Mouse (Mus musculus) frontal cortex, adult (tissue): ENCODE measurements around the gene Birc6.
"Not testable (repeated sequence)": the region's sequence is repeated elsewhere in the genome, so short reads cannot be mapped to it uniquely, and the experiment has no call there.

Experiments
- ATAC-seq: cut with Nextera tagmentation; 2 replicates; pipeline ENCODE4 v1.9.2; 2017; ENCODE audit warnings: mild to moderate bottlenecking, moderate library complexity, mixed read lengths; ENCODE audit not compliant: low TSS enrichment

Gene Birc6

GRCm38 (mm10) chr17:74564151-74564550 lies 36.1 kb downstream of the Birc6 start:
- no peak for ATAC-seq

DNA sequence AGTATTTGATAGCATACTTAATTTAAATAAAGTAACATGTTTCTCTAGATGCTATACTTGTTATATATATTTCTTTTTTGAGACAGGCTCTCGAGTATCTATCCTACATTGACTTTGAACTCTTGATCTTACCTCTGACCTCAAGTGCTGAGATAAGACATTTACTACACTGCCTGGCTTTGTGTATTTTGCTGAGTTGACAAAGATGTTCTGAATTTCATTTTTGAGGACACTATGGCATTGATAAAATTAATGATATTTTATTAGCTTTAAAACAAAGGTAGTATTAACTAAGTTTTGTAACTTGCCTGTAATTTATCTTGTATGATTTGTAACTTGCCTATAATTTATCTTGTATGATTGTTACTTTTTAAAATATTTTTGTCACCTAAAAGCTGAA lies 41.1 kb downstream of the Birc6 start:
- ATAC-seq: no peak

GRCm38 (mm10) chr17:74570585-74570984 lies 42.5 kb downstream of the Birc6 start:
- no peak for ATAC-seq

DNA sequence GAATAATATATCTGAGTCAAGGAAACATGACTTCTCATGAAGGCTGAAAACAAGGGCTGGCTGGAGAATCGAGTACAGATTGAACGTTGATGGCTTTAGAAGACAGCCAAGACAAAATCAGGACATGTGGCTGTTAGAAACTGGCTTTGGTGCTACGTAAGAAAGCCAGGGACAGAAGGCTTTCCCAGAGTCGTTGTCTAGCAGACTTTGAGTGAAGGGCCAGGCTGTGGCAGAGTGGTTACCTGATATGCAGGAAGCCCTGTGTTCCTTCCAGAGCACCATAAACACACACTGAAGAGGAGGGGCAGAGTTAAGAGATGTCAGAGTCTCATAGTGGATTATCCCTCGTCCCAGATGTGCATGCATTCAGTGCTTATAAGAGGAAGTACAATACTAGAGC lies 49.1 kb downstream of the Birc6 start:
- no peak for ATAC-seq

DNA sequence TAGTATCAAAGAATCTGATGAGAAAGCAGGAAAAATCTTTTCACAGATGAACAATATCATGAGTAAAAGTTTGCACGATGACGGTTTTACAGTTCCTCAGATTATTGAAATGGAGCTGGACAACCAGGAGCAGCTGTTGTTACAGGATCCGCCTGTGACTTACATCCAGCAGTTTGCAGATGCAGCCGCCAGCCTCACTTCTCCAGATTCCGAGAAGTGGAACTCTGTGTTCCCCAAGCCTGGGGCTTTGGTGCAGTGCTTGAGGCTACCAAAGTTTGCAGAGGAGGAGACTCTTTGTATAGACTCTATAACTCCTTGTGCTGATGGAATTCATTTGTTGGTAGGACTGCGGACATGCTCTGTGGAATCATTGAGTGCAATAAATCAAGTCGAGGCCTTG lies 51.5 kb downstream of the Birc6 start:
- ATAC-seq: peak; percentile 24; the same call in 1 of the 2 replicates

DNA sequence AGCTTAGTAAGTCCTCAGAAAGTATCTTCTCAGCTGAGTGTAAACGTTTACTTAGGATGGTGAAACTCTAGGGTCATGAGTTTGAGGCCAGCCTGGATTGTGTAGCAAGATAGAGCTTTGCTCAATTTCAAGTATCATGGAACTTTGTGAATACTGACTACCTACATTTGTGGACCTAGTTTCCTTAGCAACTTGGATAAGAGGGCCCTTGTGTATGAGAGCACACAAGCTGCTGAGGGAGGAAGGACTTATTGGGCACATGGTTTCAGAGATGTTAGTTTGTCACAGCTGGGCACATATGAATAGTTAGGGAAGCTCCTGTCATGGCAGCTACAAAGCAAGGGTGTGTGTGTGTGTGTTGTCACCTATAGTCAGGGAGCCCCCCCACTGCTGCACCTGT lies 52.6 kb downstream of the Birc6 start:
- ATAC-seq: no peak

DNA sequence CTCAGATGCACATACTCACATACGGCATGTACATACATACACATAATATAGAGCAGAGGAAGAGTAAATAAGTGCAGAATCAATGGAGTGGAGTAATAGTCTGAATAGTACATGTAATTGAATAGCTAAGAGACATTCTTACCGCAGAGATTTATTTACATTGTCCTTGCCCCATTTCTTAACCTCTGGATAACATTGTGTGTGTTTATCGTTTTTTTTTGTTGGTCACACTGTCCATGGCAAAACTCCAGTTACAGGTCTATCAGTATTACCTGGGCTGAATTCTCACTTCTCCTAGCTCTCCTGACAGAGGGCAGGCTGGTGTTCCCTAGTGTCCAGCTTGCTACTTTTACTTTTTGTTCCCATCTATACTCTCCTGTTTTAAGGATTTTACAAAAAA lies 58.7 kb downstream of the Birc6 start:
- no peak for ATAC-seq

- ATAC-seq: no peak
Observed at GRCm38 (mm10) chr17:74598908-74599307, 70.8 kb downstream of the Birc6 start.

GRCm38 (mm10) chr17:74599396-74599795 lies 71.3 kb downstream of the Birc6 start:
- no peak for ATAC-seq

- no peak for ATAC-seq
Observed at GRCm38 (mm10) chr17:74601201-74601600, 73.1 kb downstream of the Birc6 start.

DNA sequence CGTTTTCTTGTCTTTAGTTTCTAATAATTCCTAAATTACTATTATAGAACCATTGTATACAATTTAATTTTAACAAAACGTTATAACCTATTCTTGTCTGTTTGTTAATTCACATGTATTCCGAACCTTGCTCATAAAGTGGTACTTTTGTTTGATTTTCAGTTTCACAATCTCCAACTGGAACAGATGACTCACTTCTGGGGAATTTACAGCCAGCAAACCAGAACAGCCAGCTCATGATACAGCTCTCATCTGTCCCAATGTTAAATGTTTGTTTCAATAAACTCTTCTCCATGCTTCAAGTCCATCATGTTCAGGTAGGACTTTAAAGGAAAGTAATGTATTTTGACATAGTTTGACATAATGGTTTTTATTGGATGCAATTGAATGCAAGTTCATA lies 102.7 kb downstream of the Birc6 start:
- ATAC-seq: peak; percentile 81; the same call in 1 of the 2 replicates

DNA sequence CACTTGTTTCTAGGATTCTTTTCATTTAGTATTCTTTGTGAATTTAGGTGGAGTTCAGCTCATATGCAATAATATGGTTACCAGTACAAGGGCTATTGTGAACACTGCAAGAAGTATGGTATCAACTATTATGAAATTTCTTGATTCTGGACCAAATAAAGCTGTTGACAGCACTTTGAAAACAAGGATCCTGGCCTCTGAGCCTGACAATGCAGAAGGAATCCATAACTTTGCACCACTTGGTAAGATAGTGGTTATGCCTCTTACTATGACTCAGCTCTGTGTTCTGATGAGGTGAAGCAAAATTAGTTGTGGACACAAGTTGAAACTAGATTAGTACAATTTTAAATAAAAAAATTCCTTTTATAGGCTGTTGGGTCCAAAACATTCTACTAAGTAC lies 114.3 kb downstream of the Birc6 start:
- ATAC-seq: no peak

- ATAC-seq: no peak
Observed at GRCm38 (mm10) chr17:74658362-74658761, 130.3 kb downstream of the Birc6 start.

DNA sequence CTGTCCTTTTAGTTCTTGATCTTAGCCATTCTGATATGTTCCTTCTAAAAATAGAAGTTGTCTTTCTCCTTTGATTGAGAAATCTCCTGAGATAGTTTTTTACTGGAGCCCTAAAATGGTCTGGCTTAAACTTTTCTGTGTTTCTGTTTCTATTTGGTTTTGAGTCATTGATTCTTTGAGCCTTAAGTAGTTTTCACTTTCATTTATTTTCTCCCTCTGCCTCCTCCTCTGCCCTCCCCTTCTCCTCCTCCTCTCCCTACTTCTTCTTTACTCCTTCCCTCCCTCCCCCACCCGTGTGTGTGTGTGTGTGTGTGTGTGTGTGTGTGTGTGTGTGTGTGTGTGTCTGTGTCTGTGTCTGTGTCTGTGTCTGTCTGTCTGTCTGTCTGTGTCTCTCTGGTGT lies 139.9 kb downstream of the Birc6 start:
- ATAC-seq: no peak

DNA sequence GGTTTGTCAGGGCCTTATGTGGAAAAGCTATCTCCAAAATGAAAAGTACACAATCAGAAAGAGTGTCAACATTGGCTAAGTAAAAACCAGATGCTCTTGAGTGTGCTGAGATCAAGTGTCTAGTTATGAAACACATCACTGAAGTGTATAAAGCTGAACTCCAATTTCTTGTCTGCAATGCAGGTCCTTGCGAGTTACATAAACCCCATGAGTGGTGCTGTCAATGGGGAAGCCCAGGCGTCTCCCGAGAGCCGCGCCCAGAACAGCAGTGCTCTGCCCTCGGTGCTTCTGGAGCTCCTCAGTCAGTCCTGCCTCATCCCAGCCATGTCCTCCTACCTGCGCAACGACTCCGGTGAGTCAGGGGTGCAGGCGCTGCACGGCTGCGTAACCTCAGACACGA lies 141.9 kb downstream of the Birc6 start:
- 0 out of 2 replicates have a peak, but pooled peaks have one; percentile 28 for ATAC-seq

- 0 out of 2 replicates have a peak, but pooled peaks have one; percentile 28 for ATAC-seq
Observed at GRCm38 (mm10) chr17:74672446-74672845, 144.4 kb downstream of the Birc6 start.

GRCm38 (mm10) chr17:74673251-74673650 lies 145.2 kb downstream of the Birc6 start:
- no peak for ATAC-seq

DNA sequence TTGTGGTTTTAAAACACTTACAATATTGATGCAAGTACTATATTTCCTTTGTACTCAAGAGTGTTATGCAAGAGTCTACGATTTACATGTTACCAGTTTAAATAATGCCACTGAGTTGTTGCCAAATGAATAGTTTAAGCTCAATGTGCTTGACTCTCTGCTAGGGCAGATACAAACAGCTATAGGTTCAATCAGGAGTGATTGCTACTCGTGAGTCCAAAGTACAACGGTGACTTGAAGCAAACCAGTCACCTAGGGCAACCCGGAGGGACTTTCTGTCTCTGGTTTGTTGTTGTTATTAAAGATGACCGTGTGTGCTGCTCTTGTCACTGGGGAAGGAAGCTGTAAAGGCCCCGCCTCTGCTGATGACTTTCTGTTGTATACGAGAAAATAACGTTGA lies 150.0 kb downstream of the Birc6 start:
- ATAC-seq: no peak

GRCm38 (mm10) chr17:74684927-74685326 lies 156.8 kb downstream of the Birc6 start:
- ATAC-seq: no peak

DNA sequence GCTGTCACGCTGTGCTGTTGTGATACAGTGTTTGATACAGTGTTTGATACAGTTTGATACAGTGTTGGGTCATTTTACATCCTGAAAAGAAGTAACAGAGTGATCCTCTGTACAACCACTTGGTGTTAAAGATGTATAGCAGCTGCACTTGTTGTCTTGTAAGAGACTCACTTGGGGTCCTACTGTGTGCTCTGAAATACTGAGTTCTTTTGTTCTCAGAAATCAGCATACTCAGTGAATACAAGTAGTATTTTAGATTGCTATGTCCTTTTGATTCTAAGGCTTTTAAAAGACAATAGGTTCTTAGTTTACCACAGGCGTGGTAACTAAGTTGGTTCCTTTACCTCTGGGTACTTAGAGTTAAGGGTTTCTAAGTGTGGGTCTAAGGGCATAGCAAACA lies 160.5 kb downstream of the Birc6 start:
- no peak for ATAC-seq

GRCm38 (mm10) chr17:74689406-74689805 lies 161.3 kb downstream of the Birc6 start:
- no peak for ATAC-seq

GRCm38 (mm10) chr17:74701661-74702060 lies 173.6 kb downstream of the Birc6 start:
- not testable (repeated sequence) for ATAC-seq

GRCm38 (mm10) chr17:74705480-74705879 lies 177.4 kb downstream of the Birc6 start:
- ATAC-seq: no peak

GRCm38 (mm10) chr17:74706593-74706992 lies 178.5 kb downstream of the Birc6 start:
- no peak for ATAC-seq
